Comparison of ENCODE assay signal across 25 mouse cellular contexts in the genomic region with DNA sequence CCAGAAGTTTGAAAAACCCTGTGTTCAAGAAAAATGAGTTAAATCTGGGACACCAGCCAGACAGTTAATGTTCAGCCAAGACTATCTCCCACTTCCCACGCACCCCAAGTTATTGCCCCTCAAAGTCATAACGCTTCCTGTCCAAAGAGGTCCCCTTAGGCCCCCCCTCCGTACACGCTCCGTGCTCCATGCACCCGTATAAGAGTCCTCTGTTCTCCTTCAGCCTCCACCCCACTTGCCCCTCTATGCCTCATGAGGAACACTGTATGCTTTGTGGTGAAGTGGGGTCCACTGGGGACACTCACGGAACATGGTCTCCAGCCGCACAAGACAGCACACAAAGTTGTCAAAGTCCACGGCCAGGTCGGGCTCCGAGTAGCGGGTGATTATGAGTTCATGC. TPM values are rescaled to one million over a fixed set of nuclear protein-coding genes. Genes with fewer than 3 reads are reported as not detected.
A peak's percentile ranks its signal among the peaks of the same experiment; 100 is the strongest.
DNase-seq lines count a peak whose midpoint lies in the region; ATAC-seq and TF ChIP-seq lines count a peak whose summit lies in the region.
"Had no signal": no experiment of that assay in that cellular context is flagged by ENCODE, and none has a peak within 500 bp of the region (broad histone marks: within the 10 kb centered on the region; RNA-seq: fewer than 3 reads in every experiment).

No protein-coding gene starts in this region.

- TF ChIP-seq EP300 in stomach, postnatal 0 days (optimal IDR thresholded peaks at IDR 0.05), result no peak

- H3K27ac ChIP-seq in forebrain, embryonic 10.5 days, result peak overlapping the region; percentile 85
- no peak overlapping the region for H3K27ac ChIP-seq in forebrain, postnatal 0 days (ENCODE audit: low read depth, low read length)
- H3K27ac ChIP-seq in kidney, embryonic 16.5 days (ENCODE audit: low read length), result no peak overlapping the region
- peak overlapping the region; percentile 57; the same call in 1 of the 2 replicates for H3K27ac ChIP-seq in stomach, embryonic 16.5 days (ENCODE audit: low read length)
- no peak overlapping the region; the same call in 1 of the 2 replicates for H3K27ac ChIP-seq in stomach, postnatal 0 days (replicated peaks)
- H3K27ac ChIP-seq in layer of hippocampus, adult 2 months, result no peak overlapping the region

- no peak for TF ChIP-seq CTCF in forebrain, postnatal 0 days (IDR thresholded peaks at IDR 0.05; ENCODE audit: low read depth)
- no peak for TF ChIP-seq CTCF in stomach, postnatal 0 days (IDR thresholded peaks at IDR 0.05; ENCODE audit: low read depth)
- TF ChIP-seq CTCF in layer of hippocampus, adult 2 months (conservative IDR thresholded peaks at IDR 0.05), result no peak

- peaks cover 26% of the 10 kb centered on the region for H3K4me1 ChIP-seq in forebrain, embryonic 10.5 days
- no peaks in the 10 kb centered on the region; the same call in 1 of the 2 replicates for H3K4me1 ChIP-seq in forebrain, postnatal 0 days (ENCODE audit: insufficient read depth)
- H3K4me1 ChIP-seq in kidney, embryonic 16.5 days (ENCODE audit: insufficient read depth, low read length), result peaks cover 15% of the 10 kb centered on the region
- peaks cover 27% of the 10 kb centered on the region for H3K4me1 ChIP-seq in stomach, embryonic 16.5 days (ENCODE audit: control insufficient read depth, insufficient read depth, low read length)
- peaks cover 2% of the 10 kb centered on the region; the same call in 1 of the 2 replicates for H3K4me1 ChIP-seq in stomach, postnatal 0 days (replicated peaks; ENCODE audit: control insufficient read depth, insufficient read depth)

- ATAC-seq in forebrain, postnatal 0 days, result no peak
- no peak for ATAC-seq in kidney, embryonic 16.5 days (ENCODE audit: low FRiP score, low TSS enrichment)
- peak; percentile 34; the same call in 1 of the 2 replicates for ATAC-seq in stomach, embryonic 16.5 days (ENCODE audit: insufficient read depth, low FRiP score)
- ATAC-seq in stomach, postnatal 0 days (ENCODE audit: low FRiP score, low TSS enrichment), result no peak
- ATAC-seq: CD4-positive, CD25-positive, alpha-beta regulatory T cell, adult 4 months had no signal

- no peaks in the 10 kb centered on the region for H3K36me3 ChIP-seq in forebrain, embryonic 10.5 days (replicated peaks)
- no peaks in the 10 kb centered on the region for H3K36me3 ChIP-seq in forebrain, postnatal 0 days (ENCODE audit: insufficient read depth)
- 0 out of 2 replicates have a peak, but pooled peaks cover 3% of the 10 kb centered on the region for H3K36me3 ChIP-seq in kidney, embryonic 16.5 days (ENCODE audit: insufficient read depth, low read length)
- no peaks in the 10 kb centered on the region for H3K36me3 ChIP-seq in stomach, embryonic 16.5 days (ENCODE audit: control insufficient read depth, insufficient read depth, low read length)
- H3K36me3 ChIP-seq in stomach, postnatal 0 days (ENCODE audit: control insufficient read depth, insufficient read depth, low read length), result peaks cover 10% of the 10 kb centered on the region
- H3K36me3 ChIP-seq: neural tube, embryonic 15.5 days had no signal

- no peak for DNase-seq in forebrain, embryonic 10.5 days (ENCODE audit: extremely low spot score, low spot score)
- DNase-seq in forebrain, postnatal 0 days, result no peak
- peak; percentile 21 to 24 for DNase-seq in kidney, postnatal 36 days
- DNase-seq in stomach, postnatal 0 days (ENCODE audit: low spot score), result no peak
- no peak for DNase-seq in layer of hippocampus, adult 2 months (ENCODE audit: low spot score in 2 of 2)
- no peak for DNase-seq in cerebellum, postnatal 36 days
- DNase-seq: cerebellum, postnatal 10 days; gastrocnemius, postnatal 10 days; heart, adult 18-20 months; kidney, adult 18-20 months; lung, postnatal 4 days; midbrain, embryonic 14.5 days; thymus, postnatal 36 days had no signal

- no peak overlapping the region for H3K4me3 ChIP-seq in forebrain, embryonic 10.5 days
- H3K4me3 ChIP-seq in forebrain, postnatal 0 days (ENCODE audit: low read depth, low read length), result no peak overlapping the region
- H3K4me3 ChIP-seq in kidney, embryonic 16.5 days (ENCODE audit: low read length), result no peak overlapping the region
- no peak overlapping the region for H3K4me3 ChIP-seq in stomach, embryonic 16.5 days (replicated peaks; ENCODE audit: low read length)
- no peak overlapping the region for H3K4me3 ChIP-seq in stomach, postnatal 0 days (ENCODE audit: low read depth, low read length)
- no peak overlapping the region for H3K4me3 ChIP-seq in layer of hippocampus, adult 2 months
- H3K4me3 ChIP-seq: erythroblast, embryonic 14.5 days; myocyte; neural tube, embryonic 15.5 days had no signal

- H3K9me3 ChIP-seq in forebrain, embryonic 10.5 days, result no peaks in the 10 kb centered on the region
- no peaks in the 10 kb centered on the region for H3K9me3 ChIP-seq in forebrain, postnatal 0 days (ENCODE audit: low read length)
- no peaks in the 10 kb centered on the region for H3K9me3 ChIP-seq in kidney, embryonic 16.5 days (ENCODE audit: low read length)
- no peaks in the 10 kb centered on the region for H3K9me3 ChIP-seq in stomach, embryonic 16.5 days (replicated peaks; ENCODE audit: control insufficient read depth, low read length)
- H3K9me3 ChIP-seq in stomach, postnatal 0 days (ENCODE audit: control insufficient read depth, low read length), result no peaks in the 10 kb centered on the region
- H3K9me3 ChIP-seq: G1E; neural tube, embryonic 15.5 days had no signal

- no peak overlapping the region for H3K4me2 ChIP-seq in forebrain, postnatal 0 days (ENCODE audit: low read depth)
- no peak overlapping the region for H3K4me2 ChIP-seq in kidney, embryonic 16.5 days (replicated peaks; ENCODE audit: low read depth, low read length)
- no peak overlapping the region for H3K4me2 ChIP-seq in stomach, embryonic 16.5 days (ENCODE audit: low read depth, low read length)
- no peak overlapping the region for H3K4me2 ChIP-seq in stomach, postnatal 0 days (replicated peaks; ENCODE audit: low read depth)

- 93% methylated on average over 12 of the region's 12 CpGs for WGBS in forebrain, embryonic 10.5 days
- WGBS in forebrain, postnatal 0 days, result 90% methylated on average over 12 of the region's 12 CpGs
- whole genome bisulfite sequencing in kidney, embryonic 16.5 days, result 85% methylated on average over 12 of the region's 12 CpGs
- WGBS in stomach, embryonic 16.5 days, result 74% methylated on average over 12 of the region's 12 CpGs
- WGBS in stomach, postnatal 0 days, result 66% methylated on average over 12 of the region's 12 CpGs

- no peaks in the 10 kb centered on the region for H3K27me3 ChIP-seq in forebrain, embryonic 10.5 days (ENCODE audit: poor library complexity, severe bottlenecking)
- H3K27me3 ChIP-seq in forebrain, postnatal 0 days (ENCODE audit: insufficient read depth, low read length), result no peaks in the 10 kb centered on the region
- no peaks in the 10 kb centered on the region for H3K27me3 ChIP-seq in kidney, embryonic 16.5 days (ENCODE audit: insufficient read depth, low read length)
- no peaks in the 10 kb centered on the region for H3K27me3 ChIP-seq in stomach, embryonic 16.5 days (ENCODE audit: control insufficient read depth, insufficient read depth, low read length)
- no peaks in the 10 kb centered on the region for H3K27me3 ChIP-seq in stomach, postnatal 0 days (ENCODE audit: control insufficient read depth, insufficient read depth, low read length)
- H3K27me3 ChIP-seq: neural tube, embryonic 15.5 days had no signal

- no peak overlapping the region for H3K9ac ChIP-seq in forebrain, postnatal 0 days
- H3K9ac ChIP-seq in kidney, embryonic 16.5 days (replicated peaks; ENCODE audit: low read length), result no peak overlapping the region
- no peak overlapping the region for H3K9ac ChIP-seq in stomach, embryonic 16.5 days (ENCODE audit: low read length)
- no peak overlapping the region for H3K9ac ChIP-seq in stomach, postnatal 0 days (ENCODE audit: low read length)

RNA-seq across cellular contexts. Expression of a gene that starts 4.1 kb away (rescaled TPM):
- not detected in 2 replicates for polyA plus RNA-seq in forebrain, embryonic 10.5 days (2016; fragmentation: Nextera tagmentation; extraction: Ambion mirVana)
- not detected in 2 replicates for total RNA-seq in forebrain, postnatal 0 days (2014; rRNA removed)
- polyA plus RNA-seq in forebrain, postnatal 0 days (2015; fragmentation: Nextera tagmentation; extraction: Ambion mirVana), result not detected in 2 replicates
- not detected in 2 replicates for polyA plus RNA-seq in kidney, embryonic 16.5 days (2015; fragmentation: Nextera tagmentation; extraction: Ambion mirVana)
- not detected in 2 replicates for polyA plus RNA-seq in stomach, embryonic 16.5 days (2015; fragmentation: Nextera tagmentation; extraction: Ambion mirVana)
- polyA plus RNA-seq in stomach, postnatal 0 days (2015; fragmentation: Nextera tagmentation; extraction: Ambion mirVana), result not detected in 2 replicates
- total RNA-seq in layer of hippocampus, adult 2 months (2021), result not detected
- total RNA-seq: G1E; gastrocnemius, postnatal 10 days; heart, adult 18-20 months; layer of hippocampus, adult 18-20 months; left cerebral cortex, adult 18-20 months had no signal
- polyA plus RNA-seq: CD4-positive, CD25-positive, alpha-beta regulatory T cell, adult 4 months; erythroblast, embryonic 14.5 days; G1E; heart, embryonic 16.5 days; hindbrain, embryonic 14.5 days; limb, embryonic 11.5 days; midbrain, embryonic 14.5 days; myocyte; neural tube, embryonic 15.5 days had no signal

RNA-seq across cellular contexts. Expression of a gene that starts 25.7 kb away (rescaled TPM):
- polyA plus RNA-seq in forebrain, embryonic 10.5 days (2016; fragmentation: Nextera tagmentation; extraction: Ambion mirVana), result 2.5 and 3.0 TPM in 2 replicates
- total RNA-seq in forebrain, postnatal 0 days (2014; rRNA removed), result 5.5 and 7.7 TPM in 2 replicates
- 3.0 and 3.3 TPM in 2 replicates for polyA plus RNA-seq in forebrain, postnatal 0 days (2015; fragmentation: Nextera tagmentation; extraction: Ambion mirVana)
- polyA plus RNA-seq in kidney, embryonic 16.5 days (2015; fragmentation: Nextera tagmentation; extraction: Ambion mirVana), result 11.1 and 11.9 TPM in 2 replicates
- 22.0 and 22.7 TPM in 2 replicates for polyA plus RNA-seq in stomach, embryonic 16.5 days (2015; fragmentation: Nextera tagmentation; extraction: Ambion mirVana)
- polyA plus RNA-seq in stomach, postnatal 0 days (2015; fragmentation: Nextera tagmentation; extraction: Ambion mirVana), result 21.2 and 21.4 TPM in 2 replicates
- total RNA-seq in layer of hippocampus, adult 2 months (2021), result 10 to 100 TPM; 28.2 to 29.9 TPM

RNA-seq across cellular contexts. Expression of a gene that starts 26.0 kb away (rescaled TPM):
- polyA plus RNA-seq in forebrain, embryonic 10.5 days (2016; fragmentation: Nextera tagmentation; extraction: Ambion mirVana), result 122 and 126 TPM in 2 replicates
- total RNA-seq in forebrain, postnatal 0 days (2014; rRNA removed), result 12.4 and 18.1 TPM in 2 replicates
- 13.7 and 15.3 TPM in 2 replicates for polyA plus RNA-seq in forebrain, postnatal 0 days (2015; fragmentation: Nextera tagmentation; extraction: Ambion mirVana)
- 77.7 and 82.1 TPM in 2 replicates for polyA plus RNA-seq in kidney, embryonic 16.5 days (2015; fragmentation: Nextera tagmentation; extraction: Ambion mirVana)
- polyA plus RNA-seq in stomach, embryonic 16.5 days (2015; fragmentation: Nextera tagmentation; extraction: Ambion mirVana), result 49.6 and 50.4 TPM in 2 replicates
- 20.4 and 21.2 TPM in 2 replicates for polyA plus RNA-seq in stomach, postnatal 0 days (2015; fragmentation: Nextera tagmentation; extraction: Ambion mirVana)
- total RNA-seq in layer of hippocampus, adult 2 months (2021), result 1 to 10 TPM; 6.2 to 6.6 TPM

RNA-seq across cellular contexts. Expression of a gene that starts 56.3 kb away (rescaled TPM):
- polyA plus RNA-seq in forebrain, embryonic 10.5 days (2016; fragmentation: Nextera tagmentation; extraction: Ambion mirVana), result 30.8 and 32.2 TPM in 2 replicates
- total RNA-seq in forebrain, postnatal 0 days (2014; rRNA removed), result 15.8 and 23.7 TPM in 2 replicates
- polyA plus RNA-seq in forebrain, postnatal 0 days (2015; fragmentation: Nextera tagmentation; extraction: Ambion mirVana), result 24.7 and 27.7 TPM in 2 replicates
- 33.1 and 39.0 TPM in 2 replicates for polyA plus RNA-seq in kidney, embryonic 16.5 days (2015; fragmentation: Nextera tagmentation; extraction: Ambion mirVana)
- 27.5 and 29.2 TPM in 2 replicates for polyA plus RNA-seq in stomach, embryonic 16.5 days (2015; fragmentation: Nextera tagmentation; extraction: Ambion mirVana)
- 18.5 and 21.1 TPM in 2 replicates for polyA plus RNA-seq in stomach, postnatal 0 days (2015; fragmentation: Nextera tagmentation; extraction: Ambion mirVana)
- total RNA-seq in layer of hippocampus, adult 2 months (2021), result 10 to 100 TPM; 42.0 to 45.1 TPM

Comparison
In these comparisons a context has a peak if more than half of its experiments do, and no peak if none do; other contexts are left out.
1. H3K27ac ChIP-seq: peak in forebrain, embryonic 10.5 days (single experiment) and stomach, embryonic 16.5 days (single experiment); none in forebrain, postnatal 0 days (single experiment), kidney, embryonic 16.5 days (single experiment), stomach, postnatal 0 days (single experiment) and layer of hippocampus, adult 2 months (single experiment).
2. DNase-seq: peak in kidney, postnatal 36 days (2 of 2); none in forebrain, embryonic 10.5 days (single experiment), forebrain, postnatal 0 days (single experiment), stomach, postnatal 0 days (single experiment), layer of hippocampus, adult 2 months (0 of 2) and cerebellum, postnatal 36 days (0 of 2).